Mouse (Mus musculus) cerebellum, postnatal 4 days (tissue): ENCODE results near the gene Tstd2.

Experiments used
- DNase-seq, 2 experiments: peaks; one replicate each; pipeline ENCODE4 v3.0.0; 2022; ENCODE audit warnings: low spot score in 2 of 2, mixed read lengths in 1 of 2

The Tstd2 gene

GRCm38 (mm10) chr4:46119514-46120094 is 18.9 kb downstream of the Tstd2 start:
- no peak for DNase-seq

GRCm38 (mm10) chr4:46117536-46117935 is 21.0 kb downstream of the Tstd2 start:
- DNase-seq, result no peak

GRCm38 (mm10) chr4:46116544-46117175 is 21.8 kb downstream of the Tstd2 start:
- DNase-seq, result peak in 1 of 2 experiments; percentile 41

GRCm38 (mm10) chr4:46115308-46115707 is 23.2 kb downstream of the Tstd2 start:
- no peak for DNase-seq

GRCm38 (mm10) chr4:46111361-46111760 is 27.1 kb downstream of the Tstd2 start:
- DNase-seq, result peak in 1 of 2 experiments; percentile 40

- no peak for DNase-seq
Measured at GRCm38 (mm10) chr4:46110084-46110483, 28.4 kb downstream of the Tstd2 start.

GRCm38 (mm10) chr4:46102078-46102769 is 36.3 kb downstream of the Tstd2 start:
- DNase-seq, result no peak

- DNase-seq, result no peak
Measured at GRCm38 (mm10) chr4:46101211-46101711, 37.2 kb downstream of the Tstd2 start.

- DNase-seq, result no peak
Measured at GRCm38 (mm10) chr4:46100539-46100938, 38.0 kb downstream of the Tstd2 start.

GRCm38 (mm10) chr4:46099132-46099531 is 39.4 kb downstream of the Tstd2 start:
- no peak for DNase-seq

- no peak for DNase-seq
Measured at GRCm38 (mm10) chr4:46097591-46097990, 40.9 kb downstream of the Tstd2 start.

- no peak for DNase-seq
Measured at GRCm38 (mm10) chr4:46096546-46096945, 41.9 kb downstream of the Tstd2 start.

GRCm38 (mm10) chr4:46095826-46096159 is 42.7 kb downstream of the Tstd2 start:
- no peak for DNase-seq

- peak in 1 of 2 experiments; percentile 30 for DNase-seq
Measured at GRCm38 (mm10) chr4:46094916-46095825, 43.3 kb downstream of the Tstd2 start.

GRCm38 (mm10) chr4:46092429-46093076 is 45.9 kb downstream of the Tstd2 start:
- no peak for DNase-seq

- no peak for DNase-seq
Measured at GRCm38 (mm10) chr4:46089524-46090125, 48.9 kb downstream of the Tstd2 start.

- no peak for DNase-seq
Measured at GRCm38 (mm10) chr4:46087852-46088251, 50.6 kb downstream of the Tstd2 start.

GRCm38 (mm10) chr4:46087427-46087771 is 51.1 kb downstream of the Tstd2 start:
- DNase-seq, result no peak

GRCm38 (mm10) chr4:46086718-46087426 is 51.6 kb downstream of the Tstd2 start:
- no peak for DNase-seq

- DNase-seq, result peak in 1 of 2 experiments; percentile 37
Measured at GRCm38 (mm10) chr4:46085223-46085811, 53.2 kb downstream of the Tstd2 start.
